ENCODE assay signal across 13 mouse cellular contexts in genomic region chr14:47096357-47096756, GRCm38 (mm10).
DNase-seq lines count a peak whose midpoint lies in the region; ATAC-seq lines count a peak whose summit lies in the region.
"Had no signal": no experiment of that assay in that cellular context is flagged by ENCODE, and none has a peak within 500 bp of the region (broad histone marks: within the 10 kb centered on the region; RNA-seq: fewer than 3 reads in every experiment).

No protein-coding gene starts in this region.

- peak; percentile 13 to 35 for DNase-seq in layer of hippocampus, adult 18-20 months (ENCODE audit: low spot score in 2 of 2)
- no peak for DNase-seq in layer of hippocampus, postnatal 25 days (ENCODE audit: extremely low spot score in 1 of 2, low spot score in 1 of 2)
- DNase-seq in gastrocnemius, postnatal 25 days, result peak; percentile 45
- DNase-seq in layer of hippocampus, adult 9-11 months, result peak; percentile 37
- no peak for DNase-seq in kidney, postnatal 25 days
- DNase-seq: cerebellum, postnatal 25 days; kidney, adult 2 months; right cerebral cortex, postnatal 14 days had no signal

- H3K4me1 ChIP-seq in heart, embryonic 12.5 days (replicated peaks), result peaks cover 22% of the 10 kb centered on the region
- H3K4me1 ChIP-seq: liver, embryonic 15.5 days had no signal

- 49% methylated on average over 5 of the region's 5 CpGs for WGBS in heart, embryonic 12.5 days

- ATAC-seq in heart, embryonic 12.5 days (ENCODE audit: insufficient number of reproducible peaks, low FRiP score), result no peak
- no peak for ATAC-seq in erythroblast, adult 5-6 weeks (replicated peaks; ENCODE audit: low FRiP score, poor library complexity, severe bottlenecking)

- no peaks in the 10 kb centered on the region for H3K9me3 ChIP-seq in heart, embryonic 12.5 days (replicated peaks)
- H3K9me3 ChIP-seq: liver, embryonic 15.5 days; midbrain, embryonic 10.5 days; neural tube, embryonic 13.5 days had no signal

- peaks cover 64% of the 10 kb centered on the region for H3K36me3 ChIP-seq in heart, embryonic 12.5 days
- H3K36me3 ChIP-seq: liver, embryonic 15.5 days; neural tube, embryonic 13.5 days had no signal

- H3K4me2 ChIP-seq in heart, embryonic 12.5 days, result no peak overlapping the region
- H3K4me2 ChIP-seq: liver, embryonic 15.5 days; neural tube, embryonic 13.5 days had no signal

- H3K4me3 ChIP-seq in heart, embryonic 12.5 days, result no peak overlapping the region
- H3K4me3 ChIP-seq: liver, embryonic 15.5 days; midbrain, embryonic 10.5 days; neural tube, embryonic 13.5 days had no signal

- no peak overlapping the region for H3K9ac ChIP-seq in heart, embryonic 12.5 days
- H3K9ac ChIP-seq: liver, embryonic 15.5 days; neural tube, embryonic 13.5 days had no signal

- no peaks in the 10 kb centered on the region for H3K27me3 ChIP-seq in heart, embryonic 12.5 days (replicated peaks)
- H3K27me3 ChIP-seq: liver, embryonic 15.5 days; neural tube, embryonic 13.5 days had no signal

- H3K27ac ChIP-seq in heart, embryonic 12.5 days (ENCODE audit: poor library complexity, severe bottlenecking), result peak overlapping the region; percentile 56
- H3K27ac ChIP-seq: liver, embryonic 15.5 days; midbrain, embryonic 10.5 days; neural tube, embryonic 13.5 days had no signal

Comparison
In these comparisons a context has a peak if more than half of its experiments do, and no peak if none do; other contexts are left out.
1. DNase-seq: peak in layer of hippocampus, adult 18-20 months (2 of 2), gastrocnemius, postnatal 25 days (single experiment) and layer of hippocampus, adult 9-11 months (single experiment); none in layer of hippocampus, postnatal 25 days (0 of 2) and kidney, postnatal 25 days (0 of 2).